ENCODE assay signal across 12 mouse cellular contexts in the genomic region with DNA sequence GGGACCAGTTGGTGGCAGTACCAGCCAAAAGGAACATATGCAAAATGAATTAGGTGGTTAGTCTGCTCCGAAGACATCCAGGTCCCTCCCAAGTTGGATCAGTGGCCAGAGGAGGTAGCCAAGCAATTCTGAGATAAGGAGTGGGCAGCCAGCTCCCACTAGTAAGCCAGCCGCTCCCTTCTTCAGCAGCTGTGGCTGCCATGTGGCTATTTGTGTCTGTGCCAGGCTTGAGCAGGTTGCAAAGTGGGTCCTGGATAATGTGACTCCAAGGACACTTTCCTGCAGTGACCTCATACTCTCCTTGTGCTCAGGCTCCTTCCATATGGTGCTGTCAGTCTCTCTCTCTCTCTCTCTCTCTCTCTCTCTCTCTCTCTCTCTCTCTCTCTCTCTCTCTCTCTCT.
A peak's percentile ranks its signal among the peaks of the same experiment; 100 is the strongest.
DNase-seq lines count a peak whose midpoint lies in the region; ATAC-seq lines count a peak whose summit lies in the region.
"Had no signal": no experiment of that assay in that cellular context is flagged by ENCODE, and none has a peak within 500 bp of the region (broad histone marks: within the 10 kb centered on the region; RNA-seq: fewer than 3 reads in every experiment).

No protein-coding gene starts in this region.

- DNase-seq in gastrocnemius, postnatal 14 days, result peak; percentile 17
- DNase-seq in gastrocnemius, postnatal 25 days, result no peak
- DNase-seq in heart, postnatal 10 days, result peak; percentile 62 to 68
- peak; percentile 34 for DNase-seq in telencephalon, adult 2 months (ENCODE audit: low read depth, low spot score)
- DNase-seq in layer of hippocampus, postnatal 10 days (ENCODE audit: low spot score in 2 of 2), result no peak
- no peak for DNase-seq in adipocyte (ENCODE audit: low spot score)
- DNase-seq: lung, postnatal 36 days had no signal

- intact Hi-C loops in gastrocnemius, postnatal 14 days (cut with DNase I; ENCODE audit: low total_unique reads), result no loop called here
- intact Hi-C loops in heart, postnatal 10 days (cut with DNase I), result no loop called here

- ATAC-seq in neural tube, embryonic 13.5 days (ENCODE audit: low read depth), result peak; percentile 19; the same call in 1 of the 2 replicates
- no peak for ATAC-seq in neural tube, embryonic 15.5 days (ENCODE audit: low FRiP score)
- ATAC-seq: Patski had no signal

- H3K9ac ChIP-seq in neural tube, embryonic 13.5 days, result no peak overlapping the region
- no peak overlapping the region for H3K9ac ChIP-seq in neural tube, embryonic 15.5 days (replicated peaks)
- H3K9ac ChIP-seq: limb, embryonic 12.5 days had no signal

- H3K9me3 ChIP-seq in neural tube, embryonic 13.5 days, result no peaks in the 10 kb centered on the region
- no peaks in the 10 kb centered on the region for H3K9me3 ChIP-seq in neural tube, embryonic 15.5 days (replicated peaks)
- H3K9me3 ChIP-seq: limb, embryonic 12.5 days had no signal

- peaks cover 31% of the 10 kb centered on the region for H3K4me1 ChIP-seq in neural tube, embryonic 13.5 days (replicated peaks)
- peaks cover 24% of the 10 kb centered on the region for H3K4me1 ChIP-seq in neural tube, embryonic 15.5 days
- H3K4me1 ChIP-seq: limb, embryonic 12.5 days had no signal

- H3K4me3 ChIP-seq in neural tube, embryonic 13.5 days, result no peak overlapping the region
- H3K4me3 ChIP-seq in neural tube, embryonic 15.5 days (replicated peaks), result no peak overlapping the region
- H3K4me3 ChIP-seq: limb, embryonic 12.5 days had no signal

- H3K27ac ChIP-seq in neural tube, embryonic 13.5 days (replicated peaks), result peak overlapping the region; percentile 72
- H3K27ac ChIP-seq in neural tube, embryonic 15.5 days (replicated peaks), result no peak overlapping the region
- H3K27ac ChIP-seq: kidney, postnatal 0 days; limb, embryonic 12.5 days had no signal

- no peaks in the 10 kb centered on the region for H3K27me3 ChIP-seq in neural tube, embryonic 13.5 days
- H3K27me3 ChIP-seq in neural tube, embryonic 15.5 days (replicated peaks), result no peaks in the 10 kb centered on the region
- H3K27me3 ChIP-seq: limb, embryonic 12.5 days; Patski had no signal

- H3K4me2 ChIP-seq in neural tube, embryonic 13.5 days, result no peak overlapping the region
- no peak overlapping the region for H3K4me2 ChIP-seq in neural tube, embryonic 15.5 days
- H3K4me2 ChIP-seq: limb, embryonic 12.5 days had no signal

- no peaks in the 10 kb centered on the region for H3K36me3 ChIP-seq in neural tube, embryonic 13.5 days
- H3K36me3 ChIP-seq in neural tube, embryonic 15.5 days, result no peaks in the 10 kb centered on the region
- H3K36me3 ChIP-seq: limb, embryonic 12.5 days had no signal

- 68% methylated on average over 2 of the region's 2 CpGs for WGBS in neural tube, embryonic 13.5 days
- WGBS in neural tube, embryonic 15.5 days, result 70% methylated on average over 2 of the region's 2 CpGs

Comparison
In these comparisons a context has a peak if more than half of its experiments do, and no peak if none do; other contexts are left out.
1. DNase-seq: peak in gastrocnemius, postnatal 14 days (single experiment), heart, postnatal 10 days (2 of 2) and telencephalon, adult 2 months (single experiment); none in gastrocnemius, postnatal 25 days (single experiment), layer of hippocampus, postnatal 10 days (0 of 2) and adipocyte (single experiment).